In genomic region chr1:53784721-53785418, GRCm38 (mm10) we compare ENCODE assay signal across 8 mouse cellular contexts. TPM values are rescaled to one million over a fixed set of nuclear protein-coding genes. Genes with fewer than 3 reads are reported as not detected.
A peak's percentile ranks its signal among the peaks of the same experiment; 100 is the strongest.
DNase-seq lines count a peak whose midpoint lies in the region; ATAC-seq and TF ChIP-seq lines count a peak whose summit lies in the region.

Gene Stk17b (minus strand): TSS chr1:53785224.

- no peak for TF ChIP-seq CTCF in E14TG2a.4 (conservative IDR thresholded peaks at IDR 0.05; ENCODE audit: low read length)
- peak; percentile 5; the same call in 1 of the 2 replicates for TF ChIP-seq CTCF in heart, postnatal 0 days (IDR thresholded peaks at IDR 0.05; ENCODE audit: low read depth)

- H3K27ac ChIP-seq in forebrain, embryonic 11.5 days (ENCODE audit: low read depth, low read length) = no peak within 1 kb of the TSS
- peak within 1 kb of the TSS; percentile 85 for H3K27ac ChIP-seq in heart, postnatal 0 days (ENCODE audit: low read depth)
- H3K27ac ChIP-seq in neural tube, embryonic 15.5 days (replicated peaks) = peak within 1 kb of the TSS; percentile 49

- no peaks in the 10 kb centered on the region for H3K9me3 ChIP-seq in E14TG2a.4 (ENCODE audit: low read length)
- H3K9me3 ChIP-seq in forebrain, embryonic 11.5 days (ENCODE audit: control insufficient read depth, low read length) = no peaks in the 10 kb centered on the region
- H3K9me3 ChIP-seq in heart, postnatal 0 days (replicated peaks; ENCODE audit: control insufficient read depth, low read length) = no peaks in the 10 kb centered on the region
- H3K9me3 ChIP-seq in neural tube, embryonic 15.5 days (replicated peaks) = no peaks in the 10 kb centered on the region

- ATAC-seq in forebrain, embryonic 11.5 days (replicated peaks; ENCODE audit: low FRiP score) = peak; percentile 99
- peak; percentile 98 for ATAC-seq in heart, postnatal 0 days (ENCODE audit: insufficient read depth, low read depth)
- ATAC-seq in neural tube, embryonic 15.5 days (ENCODE audit: low FRiP score) = peak; percentile 98

- H3K9ac ChIP-seq in forebrain, embryonic 11.5 days (ENCODE audit: low read length) = peak within 1 kb of the TSS; percentile 76
- H3K9ac ChIP-seq in heart, postnatal 0 days (replicated peaks; ENCODE audit: low read depth, low read length) = peak within 1 kb of the TSS; percentile 80
- peak within 1 kb of the TSS; percentile 48 for H3K9ac ChIP-seq in neural tube, embryonic 15.5 days (replicated peaks)

- peak within 1 kb of the TSS; percentile 68 for H3K4me2 ChIP-seq in forebrain, embryonic 11.5 days (ENCODE audit: low read depth, low read length, severe bottlenecking)
- H3K4me2 ChIP-seq in heart, postnatal 0 days (ENCODE audit: low read depth, low read length) = peak within 1 kb of the TSS; percentile 76
- peak within 1 kb of the TSS; percentile 72 for H3K4me2 ChIP-seq in neural tube, embryonic 15.5 days

- TF ChIP-seq EP300 in heart, postnatal 0 days (IDR thresholded peaks at IDR 0.05; ENCODE audit: low read depth) = no peak

- H3K27me3 ChIP-seq in E14TG2a.4 (ENCODE audit: insufficient read depth, low read length) = no peaks in the 10 kb centered on the region
- no peaks in the 10 kb centered on the region for H3K27me3 ChIP-seq in forebrain, embryonic 11.5 days (ENCODE audit: control insufficient read depth, insufficient read depth, low read length)
- H3K27me3 ChIP-seq in heart, postnatal 0 days (ENCODE audit: control insufficient read depth, insufficient read depth, low read length) = no peaks in the 10 kb centered on the region
- no peaks in the 10 kb centered on the region for H3K27me3 ChIP-seq in neural tube, embryonic 15.5 days (replicated peaks)

- peak within 1 kb of the TSS; percentile 93 for H3K4me3 ChIP-seq in E14TG2a.4 (replicated peaks; ENCODE audit: low read length)
- peak within 1 kb of the TSS; percentile 80 for H3K4me3 ChIP-seq in forebrain, embryonic 11.5 days (ENCODE audit: low read depth, low read length)
- H3K4me3 ChIP-seq in heart, postnatal 0 days (ENCODE audit: low read depth, low read length) = peak within 1 kb of the TSS; percentile 77
- peak within 1 kb of the TSS; percentile 75 for H3K4me3 ChIP-seq in neural tube, embryonic 15.5 days (replicated peaks)

- H3K4me1 ChIP-seq in E14TG2a.4 (replicated peaks; ENCODE audit: low read depth, low read length) = peaks cover 8% of the 10 kb centered on the region; the same call in 1 of the 2 replicates
- no peaks in the 10 kb centered on the region for H3K4me1 ChIP-seq in forebrain, embryonic 11.5 days (replicated peaks; ENCODE audit: control insufficient read depth, insufficient read depth, low read length)
- H3K4me1 ChIP-seq in heart, postnatal 0 days (ENCODE audit: control insufficient read depth, insufficient read depth) = no peaks in the 10 kb centered on the region
- peaks cover 8% of the 10 kb centered on the region for H3K4me1 ChIP-seq in neural tube, embryonic 15.5 days

- DNase-seq in c-Kit-positive CD71-positive TER-119-negative erythroid progenitor cells, embryonic 14.5 days (ENCODE audit: low read depth) = peak; percentile 84
- DNase-seq in forebrain, embryonic 11.5 days (ENCODE audit: low spot score) = peak; percentile 97
- DNase-seq in heart, postnatal 0 days (ENCODE audit: low spot score) = peak; percentile 99
- DNase-seq in kidney, postnatal 4 days = peak; percentile 97 to 98
- DNase-seq in lung, adult 18-20 months = peak; percentile 93 to 94
- peak; percentile 92 for DNase-seq in testis, postnatal 14 days (ENCODE audit: low spot score)

- H3K36me3 ChIP-seq in E14TG2a.4 (ENCODE audit: insufficient read depth, low read length) = no peaks in the 10 kb centered on the region
- H3K36me3 ChIP-seq in forebrain, embryonic 11.5 days (ENCODE audit: control insufficient read depth, insufficient read depth, low read length) = no peaks in the 10 kb centered on the region
- no peaks in the 10 kb centered on the region for H3K36me3 ChIP-seq in heart, postnatal 0 days (replicated peaks; ENCODE audit: control insufficient read depth, insufficient read depth, low read length)
- no peaks in the 10 kb centered on the region for H3K36me3 ChIP-seq in neural tube, embryonic 15.5 days

- WGBS in forebrain, embryonic 11.5 days = under 1% methylated on average over 68 of the region's 81 CpGs
- under 1% methylated on average over 80 of the region's 81 CpGs for WGBS in heart, postnatal 0 days
- under 1% methylated on average over 79 of the region's 81 CpGs for WGBS in neural tube, embryonic 15.5 days

RNA-seq across cellular contexts. Expression of gene Stk17b, which starts in this region (rescaled TPM):
- polyA plus RNA-seq in forebrain, embryonic 11.5 days (2014; fragmentation: Nextera tagmentation; extraction: Ambion mirVana) = 11.4 and 11.7 TPM in 2 replicates
- 21.4 and 33.6 TPM in 2 replicates for total RNA-seq in heart, postnatal 0 days (2014; rRNA removed; ENCODE audit: low replicate concordance)
- 9.7 and 10.2 TPM in 2 replicates for polyA plus RNA-seq in heart, postnatal 0 days (2015; fragmentation: Nextera tagmentation; extraction: Ambion mirVana)
- 6.1 and 10.4 TPM in 2 replicates for polyA plus RNA-seq in neural tube, embryonic 15.5 days (2015; fragmentation: Nextera tagmentation; extraction: Ambion mirVana)
